Mouse (Mus musculus): Measurements from ENCODE around the gene Tollip.

DNA sequence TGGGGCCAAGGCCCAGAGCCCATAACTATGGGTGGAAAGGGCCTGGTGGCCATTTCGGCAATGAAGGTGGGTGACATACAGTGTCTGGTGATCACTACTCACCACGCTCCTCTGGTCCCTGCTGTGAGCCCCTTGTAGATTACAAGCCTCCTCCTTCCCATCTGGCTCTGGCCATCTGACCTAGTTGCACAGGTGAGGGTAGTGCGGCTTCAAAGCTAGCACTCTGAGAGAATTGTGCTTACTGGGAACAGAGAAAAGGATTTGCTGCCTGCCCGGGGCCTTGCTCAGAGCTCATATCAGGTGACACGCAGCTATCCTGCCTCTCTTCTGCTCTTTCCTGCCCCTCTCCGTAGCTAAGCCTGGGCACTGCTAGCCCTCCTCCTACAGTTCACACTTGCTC lies 35.3 kb upstream of the Tollip start:
- TF ChIP-seq CTCF (conservative IDR thresholded peaks at IDR 0.05; ENCODE audit: low read length), result no peak
- TF ChIP-seq POU5F1 (IDR thresholded peaks at IDR 0.05; ENCODE audit: borderline replicate concordance, low read length), result no peak
- no peak for TF ChIP-seq NANOG (IDR thresholded peaks at IDR 0.05; ENCODE audit: borderline replicate concordance, low read length)
